Mouse (Mus musculus) cortical plate, adult 2 months (tissue): ENCODE measurements around the gene Gabrb1.

Source experiments
- CTCF ChIP-seq: fragments of 200-500 bp; IDR thresholded peaks from 2 replicates; pipeline ENCODE4 v1.5.1; 2011; ENCODE audit warnings: mild to moderate bottlenecking, control low read depth, low read length; ENCODE audit not compliant: insufficient read depth; ENCODE audit errors: extremely low read depth
- POLR2A ChIP-seq: fragments of 200-500 bp; IDR thresholded peaks from 2 replicates; pipeline ENCODE4 v1.6.1; 2011; ENCODE audit warnings: mild to moderate bottlenecking, low read length, control low read depth; ENCODE audit not compliant: insufficient read depth; ENCODE audit errors: extremely low read depth

GRCm38 (mm10) chr5:71701273-71701614 is 43.3 kb downstream of the Gabrb1 start:
- no peak for TF ChIP-seq CTCF
- TF ChIP-seq POLR2A, result no peak
